Mouse (Mus musculus) forebrain, postnatal 0 days (tissue): ENCODE data around the gene 4932415D10Rik. TPM values are rescaled to one million over a fixed set of nuclear protein-coding genes. Genes with fewer than 3 reads are reported as not detected.
A peak's percentile ranks its signal among the peaks of the same experiment; 100 is the strongest.

Experiments used
- ATAC-seq: fragments of 200-750 bp; cut with Nextera tagmentation; 2 replicates; pipeline ENCODE4 v1.8.0; 2017; ENCODE audit warnings: mild to moderate bottlenecking, moderate library complexity
- DNase-seq: peaks from one replicate; pipeline ENCODE4 v3.0.0-alpha.2; 2015
- H3K27ac ChIP-seq: fragments of 300-500 bp; sonication (generic); 2 replicates; pipeline ENCODE4 v1.5.1; 2014; ENCODE audit warnings: low read depth, mild to moderate bottlenecking, antibody characterized with exemption, low read length, moderate library complexity, mixed read lengths
- H3K27me3 ChIP-seq: fragments of 300-500 bp; sonication (generic); 2 replicates; pipeline ENCODE4 v1.6.1; 2014; ENCODE audit warnings: mild to moderate bottlenecking, low read length, mixed read lengths; ENCODE audit not compliant: insufficient read depth
- H3K36me3 ChIP-seq: fragments of 300-500 bp; sonication (generic); 2 replicates; pipeline ENCODE4 v1.6.1; 2014; ENCODE audit warnings: mild to moderate bottlenecking, moderate library complexity; ENCODE audit not compliant: insufficient read depth
- H3K4me1 ChIP-seq: fragments of 300-500 bp; sonication (generic); 2 replicates; pipeline ENCODE4 v1.6.1; 2014; ENCODE audit warnings: antibody characterized with exemption; ENCODE audit not compliant: insufficient read depth
- H3K4me2 ChIP-seq: fragments of 300-500 bp; sonication (generic); 2 replicates; pipeline ENCODE4 v1.6.1; 2014; ENCODE audit warnings: low read depth, mild to moderate bottlenecking, moderate library complexity
- H3K4me3 ChIP-seq: fragments of 300-500 bp; sonication (generic); 2 replicates; pipeline ENCODE4 v1.5.1; 2014; ENCODE audit warnings: low read depth, low read length, mixed read lengths
- H3K9ac ChIP-seq: fragments of 300-500 bp; sonication (generic); 2 replicates; pipeline ENCODE4 v1.6.1; 2014; ENCODE audit warnings: mild to moderate bottlenecking
- H3K9me3 ChIP-seq: fragments of 300-500 bp; sonication (generic); 2 replicates; pipeline ENCODE4 v1.6.1; 2016; ENCODE audit warnings: low read length
- CTCF ChIP-seq: sonication (generic); IDR thresholded peaks from 2 replicates; pipeline ENCODE4 v1.5.1; 2016; ENCODE audit warnings: antibody characterized with exemption, control low read depth, low read depth
- WGBS: fragments of 180-500 bp; shearing (Covaris S2); extraction: QIAGEN DNeasy Blood & Tissue Kit; methylation state at CpG from one replicate; pipeline ENCODE4 v1.1.7; 2014; 5-methylcytosine and 5-hydroxymethylcytosine counted together
- polyA plus RNA-seq: library from polyadenylated mRNA; unstranded; fragments of >200 nt; fragmentation: Nextera tagmentation; extraction: Ambion mirVana; gene quantifications from 2 replicates; pipeline ENCODE4 v1.2.1, GENCODE M21; 2015
- total RNA-seq: library from RNA; depleted of rRNA; stranded (reverse); fragments of >200 nt; gene quantifications from 2 replicates; pipeline ENCODE4 v1.2.3, GENCODE M21; 2014; rRNA removed

4932415D10Rik gene
- total and polyA plus RNA-seq, 2 experiments from 2014 or later: not detected

DNA sequence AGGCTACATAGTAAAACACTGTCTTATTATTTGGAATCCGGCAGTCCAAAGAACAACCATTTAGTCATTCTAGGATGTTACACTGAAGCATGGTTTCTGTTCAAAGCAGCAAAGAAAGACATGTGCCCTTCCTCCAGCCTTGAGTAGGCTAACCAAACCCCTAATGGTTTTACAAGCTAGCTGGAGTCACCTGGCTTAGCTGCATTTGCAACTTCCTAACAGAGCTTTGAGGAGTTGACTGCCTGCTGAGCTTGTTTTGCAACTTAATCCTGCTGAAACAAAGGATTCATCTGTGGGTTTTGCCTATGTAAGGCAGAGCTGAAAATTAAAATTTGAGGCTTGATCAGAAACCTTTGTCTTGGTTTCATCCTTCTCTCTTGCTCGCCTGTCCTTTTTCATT lies 59.1 kb downstream of the 4932415D10Rik start:
- Histone ChIP-seq H3K4me2 (no peak overlapping the region), H3K27ac (no peak overlapping the region), H3K9me3 (0 out of 2 replicates have a peak, but pooled peaks cover 2% of the 10 kb centered on the region), H3K36me3 (no peaks in the 10 kb centered on the region), H3K4me1 (no peaks in the 10 kb centered on the region), H3K4me3 (no peak overlapping the region), H3K27me3 (no peaks in the 10 kb centered on the region), H3K9ac (no peak overlapping the region)
- 83% methylated on average over 2 of the region's 2 CpGs for WGBS
- TF ChIP-seq CTCF: no peak
- DNase-seq (no peak), ATAC-seq (no peak)

DNA sequence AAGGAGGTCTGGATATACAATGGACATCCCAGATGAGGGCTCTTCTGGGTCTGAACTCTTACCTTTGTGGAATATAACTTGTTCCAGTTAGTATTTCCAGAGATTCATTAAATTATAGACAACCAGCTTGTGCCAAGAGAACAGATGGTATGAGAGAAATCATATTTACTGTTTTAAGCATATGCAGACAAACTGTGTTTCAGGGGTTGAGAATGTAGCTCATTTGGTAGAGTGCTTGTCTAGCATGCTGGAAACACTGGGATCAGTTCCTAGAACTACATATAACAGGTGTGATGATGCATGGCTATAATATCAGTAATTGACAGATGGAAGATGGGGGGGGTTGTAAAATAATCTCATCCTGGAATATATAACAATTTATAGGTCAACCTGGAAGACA lies 71.4 kb downstream of the 4932415D10Rik start:
- no peaks in the 10 kb centered on the region for H3K27me3 ChIP-seq
- no peaks in the 10 kb centered on the region for H3K36me3 ChIP-seq
- ATAC-seq: no peak
- TF ChIP-seq CTCF: no peak
- H3K27ac ChIP-seq: no peak overlapping the region
- H3K4me3 ChIP-seq: no peak overlapping the region
- H3K4me2 ChIP-seq: no peak overlapping the region
- no peak overlapping the region for H3K9ac ChIP-seq
- H3K4me1 ChIP-seq: no peaks in the 10 kb centered on the region; the same call in 1 of the 2 replicates
- DNase-seq: peak; percentile 4
- H3K9me3 ChIP-seq: no peaks in the 10 kb centered on the region

DNA sequence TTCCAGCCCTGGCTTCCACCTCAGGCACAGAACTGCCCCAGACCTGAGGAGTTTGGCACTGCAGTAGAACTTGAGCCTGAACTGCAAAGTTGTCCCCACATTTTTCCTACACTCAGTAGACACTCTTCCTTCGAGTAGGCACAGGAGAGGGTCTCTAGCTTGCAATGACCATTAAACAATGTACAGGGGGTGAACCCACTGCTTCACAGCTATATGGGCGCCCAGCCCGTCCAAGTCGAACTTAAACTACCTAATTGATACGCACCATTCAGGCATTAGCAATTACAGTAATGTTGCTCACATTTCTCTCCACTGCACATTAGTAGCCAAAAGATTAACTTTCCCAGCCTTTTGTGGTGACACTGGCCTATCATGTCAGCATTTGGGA lies 75.0 kb downstream of the 4932415D10Rik start:
- Histone ChIP-seq H3K9me3 (0 out of 2 replicates have a peak, but pooled peaks cover 3% of the 10 kb centered on the region), H3K9ac (peak overlapping the region; percentile 71), H3K4me3 (peak overlapping the region; percentile 55), H3K36me3 (peaks cover 6% of the 10 kb centered on the region; the same call in 1 of the 2 replicates), H3K4me1 (no peaks in the 10 kb centered on the region; the same call in 1 of the 2 replicates), H3K27me3 (no peaks in the 10 kb centered on the region), H3K27ac (peak overlapping the region; percentile 86), H3K4me2 (peak overlapping the region; percentile 64)
- ATAC-seq (no peak), DNase-seq (no peak)
- no peak for TF ChIP-seq CTCF
- WGBS: 71% methylated on average over 5 of the region's 5 CpGs

DNA sequence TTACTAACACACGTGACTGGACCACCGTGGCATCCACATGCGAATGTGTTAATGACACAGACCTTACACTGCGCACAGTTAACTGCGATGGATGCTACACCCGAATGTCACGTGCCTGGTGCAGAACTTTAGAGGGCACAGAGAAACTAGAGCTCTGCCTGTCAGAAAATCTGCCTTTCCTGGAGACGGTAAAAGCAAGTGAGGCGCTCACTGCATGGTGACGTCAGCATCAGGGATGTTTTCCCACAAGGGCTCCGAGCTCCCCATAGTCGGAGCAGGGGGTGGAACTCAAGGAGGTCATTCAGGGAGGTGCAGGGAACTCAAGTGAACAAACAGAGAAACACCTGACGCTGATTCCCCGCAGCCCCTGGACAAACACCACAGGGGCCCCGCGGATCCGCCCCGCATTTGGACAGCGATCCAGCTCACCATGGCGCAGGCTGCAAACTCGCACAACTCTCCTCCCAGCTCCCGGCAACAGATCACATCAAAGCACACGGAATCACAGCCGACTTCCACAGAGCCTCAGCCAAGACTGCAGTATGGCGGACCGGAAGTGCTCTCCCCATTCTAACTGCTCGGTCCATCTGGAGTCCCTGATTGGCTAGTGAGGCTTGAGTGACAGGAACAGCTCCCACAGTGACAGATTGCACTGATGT lies 75.5 kb downstream of the 4932415D10Rik start, which contains the start of gene Zfp938:
Zfp938 (minus strand) TSS at position 539 of the 659 bp plus-strand sequence.
- no peaks in the 10 kb centered on the region for H3K27me3 ChIP-seq
- no peak for TF ChIP-seq CTCF
- H3K9ac ChIP-seq: peak within 1 kb of the TSS; percentile 71
- H3K4me2 ChIP-seq: peak within 1 kb of the TSS; percentile 64
- H3K4me3 ChIP-seq: peak within 1 kb of the TSS; percentile 55
- H3K27ac ChIP-seq: peak within 1 kb of the TSS; percentile 86
- H3K9me3 ChIP-seq: 0 out of 2 replicates have a peak, but pooled peaks cover 3% of the 10 kb centered on the region
- no peaks in the 10 kb centered on the region; the same call in 1 of the 2 replicates for H3K4me1 ChIP-seq
- DNase-seq (peak; percentile 90), ATAC-seq (peak; percentile 100)
- WGBS: 3% methylated on average over 27 of the region's 27 CpGs
- peaks cover 8% of the 10 kb centered on the region; the same call in 1 of the 2 replicates for H3K36me3 ChIP-seq

Other genes starting within 250 kb of the 4932415D10Rik start
- gene BC024063, start 233.2 kb downstream of the 4932415D10Rik start, total RNA-seq: 10.5 and 12.1 TPM in 2 replicates
- gene BC024063, start 233.2 kb downstream of the 4932415D10Rik start, polyA plus RNA-seq: 3.9 TPM in 2 replicates
- 13.2 and 15.6 TPM in 2 replicates for gene AU041133, start 188.6 kb downstream of the 4932415D10Rik start, total RNA-seq
- 4.8 and 7.1 TPM in 2 replicates for gene AU041133, start 188.6 kb downstream of the 4932415D10Rik start, polyA plus RNA-seq
- 26.6 and 30.5 TPM in 2 replicates for gene Zfp938, start 75.3 kb downstream of the 4932415D10Rik start, total RNA-seq
- 27.7 and 28.2 TPM in 2 replicates for gene Zfp938, start 75.3 kb downstream of the 4932415D10Rik start, polyA plus RNA-seq
- gene Gm4924, start 37.7 kb upstream of the 4932415D10Rik start, total RNA-seq: 9.3 and 17.1 TPM in 2 replicates
- 9.4 and 14.1 TPM in 2 replicates for gene Gm4924, start 37.7 kb upstream of the 4932415D10Rik start, polyA plus RNA-seq
- not detected in 2 replicates for gene Gm1553, start 176.0 kb upstream of the 4932415D10Rik start, total RNA-seq
- not detected in 2 replicates for gene Gm1553, start 176.0 kb upstream of the 4932415D10Rik start, polyA plus RNA-seq